Mouse (Mus musculus): ENCODE measurements at regions not wholly inside any gene's neighbourhood (a gene's known extent, or its start where the extent isn't known, plus 50 kb on each side); places are given as distances from the start of the nearest gene placed in this dataset.

DNA sequence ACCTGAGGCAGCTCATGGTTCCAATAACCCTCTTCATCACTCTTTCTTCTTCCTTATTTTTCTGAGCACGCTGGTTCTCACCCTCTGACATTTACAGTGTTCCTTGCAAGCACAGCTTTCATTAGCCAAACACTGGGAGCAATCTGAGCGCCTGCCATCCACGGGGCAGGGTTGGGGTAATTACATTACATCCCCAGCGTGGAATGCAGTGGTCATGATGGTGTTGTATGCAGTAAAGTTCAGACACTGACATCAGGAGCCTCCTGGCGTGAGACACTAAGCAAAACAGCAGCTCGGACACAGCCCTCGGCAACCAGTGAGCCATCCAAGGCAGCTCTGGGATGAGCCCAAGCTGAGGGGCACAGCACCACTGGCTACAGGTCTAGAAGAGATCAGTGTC lies 60.1 kb upstream of the Agap1 start:
- TF ChIP-seq CTCF (IDR thresholded peaks at IDR 0.05; ENCODE audit: low read depth) (no peak), EP300 (IDR thresholded peaks at IDR 0.05; ENCODE audit: low read depth) (no peak)

Measured in liver, embryonic 14.5 days (tissue).